Mouse (Mus musculus): ENCODE data around the gene Sdk1. TPM values are rescaled to one million over a fixed set of nuclear protein-coding genes. Genes with fewer than 3 reads are reported as not detected.

The Sdk1 gene
- polyA plus RNA-seq, 1 experiment from 2014 or later, result 1.1 TPM

DNA sequence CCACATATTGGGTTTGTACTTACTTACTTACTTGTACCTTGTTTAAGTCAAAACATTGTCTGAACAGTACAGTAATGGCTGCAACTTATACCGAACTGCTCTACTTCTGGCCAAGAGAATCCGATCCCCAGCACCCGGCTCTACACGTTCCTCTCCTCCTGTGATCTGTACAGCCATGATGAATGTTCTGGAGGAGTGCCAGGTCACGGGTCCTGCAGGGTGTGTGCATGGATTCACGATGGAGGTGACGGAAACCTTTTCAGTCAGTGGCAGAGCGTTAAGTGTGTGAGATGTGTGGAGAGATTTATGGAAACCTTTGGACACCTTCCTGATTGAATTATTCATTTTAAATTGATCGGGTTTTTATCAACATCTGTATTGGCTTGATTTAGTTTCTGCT lies 312.2 kb downstream of the Sdk1 start:
- no peak overlapping the region for H3K4me2 ChIP-seq (ENCODE audit: low read length)
- H3K27ac ChIP-seq (ENCODE audit: low read depth, low read length), result no peak overlapping the region
- no peaks in the 10 kb centered on the region for H3K36me3 ChIP-seq (ENCODE audit: control insufficient read depth, insufficient read depth, low read length)
- H3K4me3 ChIP-seq (ENCODE audit: low read depth, low read length), result no peak overlapping the region
- no peaks in the 10 kb centered on the region for H3K27me3 ChIP-seq (replicated peaks; ENCODE audit: control insufficient read depth, insufficient read depth, low read length)
- no peak for ATAC-seq
- H3K4me1 ChIP-seq (ENCODE audit: control insufficient read depth, insufficient read depth, low read length), result peaks cover 4% of the 10 kb centered on the region; the same call in 1 of the 2 replicates
- 91% methylated on average over 9 of the region's 9 CpGs for WGBS
- no peak overlapping the region for H3K9ac ChIP-seq (ENCODE audit: low read length)
- H3K9me3 ChIP-seq (replicated peaks; ENCODE audit: control insufficient read depth, low read length), result no peaks in the 10 kb centered on the region
- no peak for DNase-seq (ENCODE audit: low spot score)

DNA sequence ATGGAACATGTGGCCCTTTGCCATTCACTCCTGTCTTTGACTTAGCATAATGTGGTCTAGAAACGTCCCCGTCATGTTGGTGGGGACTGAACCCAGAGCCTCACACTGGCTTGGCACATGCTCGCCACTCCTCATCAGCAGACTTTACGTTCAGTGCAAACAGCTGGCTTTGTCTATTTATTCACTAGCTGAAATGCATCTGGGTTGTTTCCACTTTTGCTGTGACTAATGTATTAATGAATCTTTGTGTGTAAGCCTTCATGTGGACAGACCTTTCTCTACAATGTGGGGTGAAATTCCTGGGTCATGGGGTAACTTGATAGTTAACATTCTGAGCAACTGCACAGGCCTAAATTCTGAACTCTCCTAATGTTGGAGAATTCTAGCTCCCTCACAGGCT lies 317.4 kb downstream of the Sdk1 start:
- no peaks in the 10 kb centered on the region for H3K36me3 ChIP-seq (ENCODE audit: control insufficient read depth, insufficient read depth, low read length)
- H3K27ac ChIP-seq (ENCODE audit: low read depth, low read length), result no peak overlapping the region
- no peak overlapping the region for H3K9ac ChIP-seq (ENCODE audit: low read length)
- ATAC-seq (no peak), DNase-seq (ENCODE audit: low spot score) (no peak)
- H3K4me3 ChIP-seq (ENCODE audit: low read depth, low read length), result no peak overlapping the region
- 41% methylated on average over 4 of the region's 4 CpGs for WGBS
- no peaks in the 10 kb centered on the region for H3K27me3 ChIP-seq (replicated peaks; ENCODE audit: control insufficient read depth, insufficient read depth, low read length)
- peaks cover 7% of the 10 kb centered on the region; the same call in 1 of the 2 replicates for H3K4me1 ChIP-seq (ENCODE audit: control insufficient read depth, insufficient read depth, low read length)
- H3K9me3 ChIP-seq (replicated peaks; ENCODE audit: control insufficient read depth, low read length), result no peaks in the 10 kb centered on the region
- H3K4me2 ChIP-seq (ENCODE audit: low read length), result no peak overlapping the region

DNA sequence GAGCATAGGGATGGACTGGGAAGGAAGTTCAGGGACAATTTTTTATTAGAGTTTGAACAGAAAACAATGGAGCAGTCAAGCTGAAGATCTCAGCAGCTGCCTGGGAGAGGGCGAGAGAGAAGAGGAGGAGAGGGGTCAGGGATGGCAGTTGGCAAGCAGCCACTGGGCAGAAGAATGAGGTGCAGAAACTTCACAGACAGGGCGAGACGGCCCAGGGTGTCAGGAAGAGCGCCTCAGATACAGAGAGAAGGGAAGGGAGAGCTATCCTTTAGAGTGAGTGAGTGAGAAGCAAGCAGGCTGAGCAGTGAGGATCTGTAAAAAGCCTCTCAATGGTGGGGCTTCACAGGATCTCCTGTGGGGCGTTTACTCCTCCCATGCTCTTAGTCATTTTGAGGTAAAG lies 319.0 kb downstream of the Sdk1 start:
- no peaks in the 10 kb centered on the region for H3K9me3 ChIP-seq (replicated peaks; ENCODE audit: control insufficient read depth, low read length)
- H3K4me3 ChIP-seq (ENCODE audit: low read depth, low read length), result no peak overlapping the region
- H3K27ac ChIP-seq (ENCODE audit: low read depth, low read length), result no peak overlapping the region
- 55% methylated on average over 5 of the region's 5 CpGs for WGBS
- ATAC-seq, result no peak
- DNase-seq (ENCODE audit: low spot score), result no peak
- no peak overlapping the region for H3K4me2 ChIP-seq (ENCODE audit: low read length)
- no peak overlapping the region for H3K9ac ChIP-seq (ENCODE audit: low read length)
- H3K27me3 ChIP-seq (replicated peaks; ENCODE audit: control insufficient read depth, insufficient read depth, low read length), result no peaks in the 10 kb centered on the region
- H3K36me3 ChIP-seq (ENCODE audit: control insufficient read depth, insufficient read depth, low read length), result no peaks in the 10 kb centered on the region
- H3K4me1 ChIP-seq (ENCODE audit: control insufficient read depth, insufficient read depth, low read length), result peaks cover 7% of the 10 kb centered on the region; the same call in 1 of the 2 replicates

DNA sequence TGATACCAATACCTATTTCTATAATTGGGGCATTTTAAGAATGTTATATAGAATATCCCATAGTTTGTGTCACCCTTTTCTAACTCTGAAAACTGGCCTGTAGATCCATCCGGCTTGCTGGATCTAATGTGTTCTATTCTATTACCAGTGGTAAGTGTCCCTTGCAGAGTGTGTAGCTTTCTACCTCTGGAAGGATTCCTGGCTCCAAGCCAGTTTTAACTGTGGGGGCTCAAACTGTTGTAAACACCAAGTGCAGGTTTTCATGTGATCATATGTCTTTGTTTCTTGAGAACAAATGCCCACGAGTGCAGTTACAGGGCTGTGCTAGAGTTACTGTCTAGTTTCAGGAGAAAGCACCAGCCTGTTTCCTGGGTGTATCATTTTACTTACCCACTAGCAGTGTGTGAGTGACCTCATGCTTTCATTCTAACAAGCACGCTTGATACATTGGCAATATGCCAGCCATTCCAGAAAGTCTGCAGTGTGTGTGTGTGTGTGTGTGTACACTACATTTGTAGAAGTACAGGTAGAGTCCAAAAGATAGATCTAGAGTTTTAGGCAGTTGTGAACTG lies 320.8 kb downstream of the Sdk1 start:
- peaks cover 5% of the 10 kb centered on the region; the same call in 1 of the 2 replicates for H3K4me1 ChIP-seq (ENCODE audit: control insufficient read depth, insufficient read depth, low read length)
- H3K27ac ChIP-seq (ENCODE audit: low read depth, low read length), result no peak overlapping the region
- ATAC-seq (no peak), DNase-seq (ENCODE audit: low spot score) (no peak)
- no peak overlapping the region for H3K4me2 ChIP-seq (ENCODE audit: low read length)
- H3K36me3 ChIP-seq (ENCODE audit: control insufficient read depth, insufficient read depth, low read length), result no peaks in the 10 kb centered on the region
- no peaks in the 10 kb centered on the region for H3K9me3 ChIP-seq (replicated peaks; ENCODE audit: control insufficient read depth, low read length)
- H3K27me3 ChIP-seq (replicated peaks; ENCODE audit: control insufficient read depth, insufficient read depth, low read length), result no peaks in the 10 kb centered on the region
- H3K4me3 ChIP-seq (ENCODE audit: low read depth, low read length), result no peak overlapping the region
- WGBS, result 26% methylated on average over 3 of the region's 3 CpGs
- H3K9ac ChIP-seq (ENCODE audit: low read length), result no peak overlapping the region

DNA sequence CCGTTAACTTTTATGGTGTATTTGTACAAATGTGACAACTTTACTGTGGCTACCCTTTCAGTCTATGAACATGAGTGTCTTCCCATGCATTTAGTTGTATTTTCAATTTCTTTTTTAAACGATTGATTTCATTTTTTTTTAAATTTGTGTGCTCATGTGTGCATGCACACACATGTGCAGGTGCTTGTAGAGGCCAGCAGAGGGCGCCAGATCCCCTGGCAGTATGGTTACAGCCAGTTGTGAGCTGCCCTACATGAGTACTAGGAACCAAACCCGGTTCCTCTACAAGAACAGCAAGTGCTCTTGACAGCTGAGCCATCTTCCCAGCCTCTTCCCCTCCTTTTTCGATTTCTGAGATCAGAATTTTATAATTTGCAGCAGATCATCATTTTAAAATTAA lies 322.9 kb downstream of the Sdk1 start:
- 81% methylated on average over 5 of the region's 5 CpGs for WGBS
- H3K9ac ChIP-seq (ENCODE audit: low read length), result no peak overlapping the region

DNA sequence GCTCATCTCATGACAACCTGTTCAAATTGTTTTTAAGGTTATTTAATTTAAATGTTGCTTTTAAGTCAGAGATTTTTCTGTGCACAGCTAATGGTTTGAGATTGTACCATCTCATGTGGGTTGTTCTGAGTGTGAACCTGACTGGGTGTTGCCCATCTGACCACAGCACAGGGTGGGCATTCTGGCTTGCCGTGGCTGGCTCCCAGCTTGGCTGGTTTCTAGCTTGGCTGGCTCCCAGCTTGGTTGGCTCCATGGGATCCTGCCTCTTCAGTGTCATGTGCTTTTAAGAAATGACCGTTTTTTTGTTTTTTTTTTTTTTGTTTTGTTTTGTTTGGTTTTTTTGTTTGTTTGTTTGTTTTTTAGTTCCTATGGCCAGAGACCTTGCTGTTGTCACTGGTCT lies 326.8 kb downstream of the Sdk1 start:
- no peak overlapping the region for H3K27ac ChIP-seq (ENCODE audit: low read depth, low read length)
- no peak for DNase-seq (ENCODE audit: low spot score)
- H3K9ac ChIP-seq (ENCODE audit: low read length), result no peak overlapping the region
- no peaks in the 10 kb centered on the region for H3K27me3 ChIP-seq (replicated peaks; ENCODE audit: control insufficient read depth, insufficient read depth, low read length)
- 56% methylated on average over 2 of the region's 2 CpGs for WGBS
- H3K4me3 ChIP-seq (ENCODE audit: low read depth, low read length), result no peak overlapping the region
- no peaks in the 10 kb centered on the region for H3K36me3 ChIP-seq (ENCODE audit: control insufficient read depth, insufficient read depth, low read length)
- H3K9me3 ChIP-seq (replicated peaks; ENCODE audit: control insufficient read depth, low read length), result no peaks in the 10 kb centered on the region
- no peaks in the 10 kb centered on the region; the same call in 1 of the 2 replicates for H3K4me1 ChIP-seq (ENCODE audit: control insufficient read depth, insufficient read depth, low read length)
- H3K4me2 ChIP-seq (ENCODE audit: low read length), result no peak overlapping the region
- ATAC-seq, result no peak

More for the DNA sequence above, 322.9 kb downstream of the Sdk1 start:
- H3K4me1 ChIP-seq (ENCODE audit: control insufficient read depth, insufficient read depth, low read length), result 0 out of 2 replicates have a peak, but pooled peaks cover 3% of the 10 kb centered on the region
- no peaks in the 10 kb centered on the region for H3K9me3 ChIP-seq (replicated peaks; ENCODE audit: control insufficient read depth, low read length)
- ATAC-seq (no peak), DNase-seq (ENCODE audit: low spot score) (no peak)
- H3K4me3 ChIP-seq (ENCODE audit: low read depth, low read length), result no peak overlapping the region
- no peaks in the 10 kb centered on the region for H3K36me3 ChIP-seq (ENCODE audit: control insufficient read depth, insufficient read depth, low read length)
- no peaks in the 10 kb centered on the region for H3K27me3 ChIP-seq (replicated peaks; ENCODE audit: control insufficient read depth, insufficient read depth, low read length)
- H3K27ac ChIP-seq (ENCODE audit: low read depth, low read length), result no peak overlapping the region
- no peak overlapping the region for H3K4me2 ChIP-seq (ENCODE audit: low read length)

DNA sequence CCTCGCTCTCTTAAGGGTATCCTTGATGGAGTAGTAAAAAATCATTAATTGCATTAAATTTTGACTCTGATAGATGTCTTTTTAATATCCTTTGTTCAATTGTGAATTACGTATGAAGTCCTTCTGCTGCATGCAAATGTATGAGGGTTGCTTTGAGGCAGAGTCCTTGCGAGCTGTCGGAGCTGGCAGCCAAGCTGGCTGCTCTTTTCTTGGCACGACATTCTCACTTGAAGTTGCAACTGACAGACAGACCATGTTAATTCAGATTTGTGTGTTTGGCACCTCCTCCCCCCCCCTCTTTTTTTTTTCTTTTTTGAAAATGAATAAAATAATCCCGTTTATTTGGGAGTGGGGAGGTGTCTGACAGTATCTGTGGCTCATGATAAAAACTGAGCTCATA lies 329.2 kb downstream of the Sdk1 start:
- no peaks in the 10 kb centered on the region for H3K9me3 ChIP-seq (replicated peaks; ENCODE audit: control insufficient read depth, low read length)
- 36% methylated on average over 6 of the region's 6 CpGs for WGBS
- DNase-seq (ENCODE audit: low spot score) (peak; percentile 89), ATAC-seq (peak; percentile 69; the same call in 1 of the 2 replicates)
- H3K9ac ChIP-seq (ENCODE audit: low read length), result no peak overlapping the region
- H3K27ac ChIP-seq (ENCODE audit: low read depth, low read length), result no peak overlapping the region
- no peaks in the 10 kb centered on the region for H3K27me3 ChIP-seq (replicated peaks; ENCODE audit: control insufficient read depth, insufficient read depth, low read length)
- H3K4me1 ChIP-seq (ENCODE audit: control insufficient read depth, insufficient read depth, low read length), result peaks cover 3% of the 10 kb centered on the region
- H3K4me2 ChIP-seq (ENCODE audit: low read length), result no peak overlapping the region
- no peak overlapping the region for H3K4me3 ChIP-seq (ENCODE audit: low read depth, low read length)
- H3K36me3 ChIP-seq (ENCODE audit: control insufficient read depth, insufficient read depth, low read length), result no peaks in the 10 kb centered on the region

DNA sequence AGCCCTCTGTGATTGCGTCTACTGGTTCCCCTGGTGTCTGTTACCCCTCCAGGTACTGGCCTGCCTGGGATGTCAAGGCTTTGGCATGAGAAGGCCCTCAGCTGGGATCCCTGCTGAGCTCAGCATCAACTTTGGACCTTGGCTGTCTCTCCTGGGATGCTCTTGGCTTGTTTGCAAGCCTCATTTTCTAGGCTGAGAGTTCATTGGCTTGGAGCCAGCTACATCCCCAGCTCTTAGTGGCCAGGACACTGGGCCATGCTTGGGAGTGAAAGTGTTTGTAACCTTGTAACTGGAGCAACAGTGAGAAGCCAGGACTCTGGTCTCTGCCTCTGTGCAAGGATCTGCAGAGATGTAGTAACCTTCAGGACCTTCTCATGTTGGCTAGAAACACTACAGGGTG lies 333.0 kb downstream of the Sdk1 start:
- H3K4me3 ChIP-seq (ENCODE audit: low read depth, low read length), result no peak overlapping the region
- no peaks in the 10 kb centered on the region for H3K9me3 ChIP-seq (replicated peaks; ENCODE audit: control insufficient read depth, low read length)
- no peaks in the 10 kb centered on the region for H3K27me3 ChIP-seq (replicated peaks; ENCODE audit: control insufficient read depth, insufficient read depth, low read length)
- no peak for DNase-seq (ENCODE audit: low spot score)
- no peak overlapping the region for H3K4me2 ChIP-seq (ENCODE audit: low read length)
- no peak overlapping the region for H3K27ac ChIP-seq (ENCODE audit: low read depth, low read length)
- H3K9ac ChIP-seq (ENCODE audit: low read length), result no peak overlapping the region
- H3K4me1 ChIP-seq (ENCODE audit: control insufficient read depth, insufficient read depth, low read length), result peaks cover 3% of the 10 kb centered on the region
- 84% methylated on average over 1 of the region's 1 CpGs for WGBS
- no peaks in the 10 kb centered on the region for H3K36me3 ChIP-seq (ENCODE audit: control insufficient read depth, insufficient read depth, low read length)
- ATAC-seq, result no peak

DNA sequence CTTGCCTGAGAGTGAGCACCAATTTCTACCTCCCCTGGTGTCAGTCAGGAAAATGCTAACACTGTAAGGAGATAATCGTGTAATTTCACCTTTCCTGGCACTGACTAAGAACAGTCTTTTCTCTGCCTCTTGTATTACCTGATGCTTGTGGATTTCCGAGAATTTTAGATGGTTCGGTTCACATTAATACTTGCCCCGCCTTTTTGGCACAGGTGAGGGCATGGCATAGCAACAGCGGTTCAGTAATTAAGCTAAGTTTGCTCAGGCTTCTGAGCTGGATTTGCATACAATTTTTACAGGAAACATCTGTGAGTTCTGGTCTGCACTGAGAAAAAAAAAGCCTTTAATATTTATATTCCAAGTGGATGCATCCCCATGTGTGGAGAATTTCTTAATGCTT lies 350.0 kb downstream of the Sdk1 start:
- no peak overlapping the region for H3K9ac ChIP-seq (ENCODE audit: low read length)

More for the DNA sequence above, 350.0 kb downstream of the Sdk1 start:
- H3K36me3 ChIP-seq (ENCODE audit: control insufficient read depth, insufficient read depth, low read length), result no peaks in the 10 kb centered on the region
- H3K27me3 ChIP-seq (replicated peaks; ENCODE audit: control insufficient read depth, insufficient read depth, low read length), result no peaks in the 10 kb centered on the region
- ATAC-seq, result no peak
- H3K4me2 ChIP-seq (ENCODE audit: low read length), result no peak overlapping the region
- no peaks in the 10 kb centered on the region for H3K9me3 ChIP-seq (replicated peaks; ENCODE audit: control insufficient read depth, low read length)
- H3K4me3 ChIP-seq (ENCODE audit: low read depth, low read length), result no peak overlapping the region
- WGBS, result 63% methylated on average over 5 of the region's 5 CpGs
- DNase-seq (ENCODE audit: low spot score), result no peak
- no peaks in the 10 kb centered on the region for H3K4me1 ChIP-seq (ENCODE audit: control insufficient read depth, insufficient read depth, low read length)
- H3K27ac ChIP-seq (ENCODE audit: low read depth, low read length), result no peak overlapping the region
